ENCODE assay signal across 12 mouse cellular contexts in the genomic region with DNA sequence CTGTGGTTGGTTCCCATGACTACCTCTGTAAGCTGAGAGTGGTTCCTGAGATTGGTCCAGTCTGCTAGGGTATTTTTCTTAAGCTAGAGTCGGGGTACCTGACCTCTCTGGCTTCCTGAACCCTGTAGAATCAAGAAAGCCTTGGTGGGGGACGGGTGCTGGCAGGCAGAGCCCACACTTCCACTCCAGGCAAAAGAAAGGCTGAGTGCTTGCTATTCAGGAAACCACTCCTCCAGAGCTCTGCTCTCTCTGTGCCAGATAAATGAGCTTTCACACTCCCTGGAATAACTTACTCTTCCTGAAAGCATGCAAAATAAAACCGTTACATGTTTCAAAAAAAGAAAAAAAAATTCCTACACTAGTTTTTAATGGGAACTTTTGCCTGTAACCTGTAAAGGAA. TPM values are rescaled to one million over a fixed set of nuclear protein-coding genes. Genes with fewer than 3 reads are reported as not detected.
DNase-seq lines count a peak whose midpoint lies in the region; ATAC-seq and TF ChIP-seq lines count a peak whose summit lies in the region.
"Had no signal": no experiment of that assay in that cellular context is flagged by ENCODE, and none has a peak within 500 bp of the region (broad histone marks: within the 10 kb centered on the region; RNA-seq: fewer than 3 reads in every experiment).

No protein-coding gene starts in this region.

- peak overlapping the region; percentile 52 for H3K27ac ChIP-seq in gastrocnemius, adult 2 months
- H3K27ac ChIP-seq in left cerebral cortex, adult 2 months = peak overlapping the region; percentile 50
- no peak overlapping the region for H3K27ac ChIP-seq in stomach, embryonic 14.5 days (ENCODE audit: low read length)
- H3K27ac ChIP-seq in stomach, postnatal 0 days (replicated peaks) = no peak overlapping the region
- H3K27ac ChIP-seq: macrophage; stomach, embryonic 15.5 days had no signal

- no peaks in the 10 kb centered on the region for H3K4me1 ChIP-seq in stomach, embryonic 14.5 days (ENCODE audit: control insufficient read depth, insufficient read depth, low read length)
- no peaks in the 10 kb centered on the region for H3K4me1 ChIP-seq in stomach, postnatal 0 days (replicated peaks; ENCODE audit: control insufficient read depth, insufficient read depth)

- H3K36me3 ChIP-seq in stomach, embryonic 14.5 days (ENCODE audit: control insufficient read depth, insufficient read depth, low read length) = no peaks in the 10 kb centered on the region
- H3K36me3 ChIP-seq in stomach, postnatal 0 days (ENCODE audit: control insufficient read depth, insufficient read depth, low read length) = no peaks in the 10 kb centered on the region
- H3K36me3 ChIP-seq: stomach, embryonic 15.5 days had no signal

- ATAC-seq in stomach, embryonic 14.5 days (ENCODE audit: insufficient number of reproducible peaks, insufficient read depth, low FRiP score, low read depth) = peak; percentile 58; the same call in 1 of the 2 replicates
- no peak for ATAC-seq in stomach, postnatal 0 days (ENCODE audit: low FRiP score, low TSS enrichment)

- no peak for TF ChIP-seq CTCF in gastrocnemius, adult 2 months (IDR thresholded peaks at IDR 0.05)
- TF ChIP-seq CTCF in left cerebral cortex, adult 2 months (IDR thresholded peaks at IDR 0.05) = no peak
- TF ChIP-seq CTCF in stomach, postnatal 0 days (IDR thresholded peaks at IDR 0.05; ENCODE audit: low read depth) = no peak

- H3K9me3 ChIP-seq in stomach, embryonic 14.5 days (ENCODE audit: control insufficient read depth, low read depth, low read length) = no peaks in the 10 kb centered on the region
- H3K9me3 ChIP-seq in stomach, postnatal 0 days (ENCODE audit: control insufficient read depth, low read length) = no peaks in the 10 kb centered on the region
- H3K9me3 ChIP-seq: stomach, embryonic 15.5 days had no signal

- DNase-seq in gastrocnemius, adult 2 months = no peak
- no peak for DNase-seq in gastrocnemius, postnatal 14 days
- no peak for DNase-seq in left cerebral cortex, adult 2 months (ENCODE audit: extremely low spot score in 1 of 2, low spot score in 2 of 2)
- DNase-seq in left cerebral cortex, postnatal 10 days (ENCODE audit: extremely low spot score in 1 of 2, low spot score in 2 of 2) = no peak
- DNase-seq in stomach, postnatal 0 days (ENCODE audit: low spot score) = no peak
- DNase-seq in adrenal gland, adult 2 months = no peak
- DNase-seq in urinary bladder, adult 18-20 months (ENCODE audit: low spot score in 2 of 2) = no peak
- DNase-seq: adrenal gland, postnatal 36 days; B cell, adult 2 months had no signal

- no peaks in the 10 kb centered on the region for H3K27me3 ChIP-seq in stomach, embryonic 14.5 days (ENCODE audit: control insufficient read depth, insufficient read depth, low read length)
- H3K27me3 ChIP-seq in stomach, postnatal 0 days (ENCODE audit: control insufficient read depth, insufficient read depth, low read length) = no peaks in the 10 kb centered on the region
- H3K27me3 ChIP-seq: stomach, embryonic 15.5 days had no signal

- intact Hi-C loops in gastrocnemius, adult 2 months (cut with DNase I) = no loop called here
- intact Hi-C loops in gastrocnemius, postnatal 14 days (cut with DNase I; ENCODE audit: low total_unique reads) = no loop called here
- intact Hi-C loops in left cerebral cortex, adult 2 months (cut with DNase I) = no loop called here
- intact Hi-C loops in left cerebral cortex, postnatal 10 days (cut with DNase I) = no loop called here

- no peak overlapping the region for H3K9ac ChIP-seq in stomach, embryonic 14.5 days (replicated peaks; ENCODE audit: low read depth, low read length)
- no peak overlapping the region for H3K9ac ChIP-seq in stomach, postnatal 0 days (ENCODE audit: low read length)
- H3K9ac ChIP-seq: stomach, embryonic 15.5 days had no signal

- no peak overlapping the region for H3K4me2 ChIP-seq in stomach, embryonic 14.5 days (replicated peaks; ENCODE audit: low read depth, low read length)
- no peak overlapping the region for H3K4me2 ChIP-seq in stomach, postnatal 0 days (replicated peaks; ENCODE audit: low read depth)
- H3K4me2 ChIP-seq: stomach, embryonic 15.5 days had no signal

- WGBS in stomach, embryonic 14.5 days = 18% methylated on average over 3 of the region's 3 CpGs
- WGBS in stomach, postnatal 0 days = 14% methylated on average over 3 of the region's 3 CpGs

- no peak for TF ChIP-seq EP300 in stomach, postnatal 0 days (optimal IDR thresholded peaks at IDR 0.05)

- H3K4me3 ChIP-seq in gastrocnemius, adult 2 months = no peak overlapping the region
- H3K4me3 ChIP-seq in left cerebral cortex, adult 2 months = no peak overlapping the region
- no peak overlapping the region for H3K4me3 ChIP-seq in stomach, embryonic 14.5 days (ENCODE audit: low read depth, low read length)
- no peak overlapping the region for H3K4me3 ChIP-seq in stomach, postnatal 0 days (ENCODE audit: low read depth, low read length)
- H3K4me3 ChIP-seq: stomach, embryonic 15.5 days had no signal

RNA-seq across cellular contexts. Expression of a gene that starts 38.5 kb away (rescaled TPM):
- total RNA-seq in gastrocnemius, adult 2 months (2021) = 10 to 100 TPM; 13.9 to 14.8 TPM
- total RNA-seq in gastrocnemius, postnatal 14 days (2021) = 10 to 100 TPM; 14.8 to 15.9 TPM
- 100 to 1,000 TPM in 1 of 2 experiments, 10 to 100 TPM in 1; 97.3 to 104 TPM for total RNA-seq in left cerebral cortex, adult 2 months (2021)
- 10 to 100 TPM; 69.4 to 69.7 TPM for total RNA-seq in left cerebral cortex, postnatal 10 days (2021)
- polyA plus RNA-seq in stomach, embryonic 14.5 days (2014; fragmentation: Nextera tagmentation; extraction: Ambion mirVana) = 11.9 and 13.9 TPM in 2 replicates
- 3.1 and 3.3 TPM in 2 replicates for polyA plus RNA-seq in stomach, postnatal 0 days (2015; fragmentation: Nextera tagmentation; extraction: Ambion mirVana)
- 10 to 100 TPM; 14.5 to 15.5 TPM for total RNA-seq in adrenal gland, adult 2 months (2021)
- 4.3 and 4.7 TPM in 2 replicates for polyA plus RNA-seq in adrenal gland, adult 2 months (2012; rRNA removed)

RNA-seq across cellular contexts. Expression of a gene that starts 38.5 kb away (rescaled TPM):
- total RNA-seq in gastrocnemius, adult 2 months (2021) = 1 to 10 TPM; 8.5 to 8.6 TPM
- 10 to 100 TPM in 1 of 2 experiments, 1 to 10 TPM in 1; 9.7 to 10.8 TPM for total RNA-seq in gastrocnemius, postnatal 14 days (2021)
- total RNA-seq in left cerebral cortex, adult 2 months (2021) = 10 to 100 TPM; 18.7 to 19.6 TPM
- 10 to 100 TPM; 22.8 to 25.0 TPM for total RNA-seq in left cerebral cortex, postnatal 10 days (2021)
- 38.9 and 41.7 TPM in 2 replicates for polyA plus RNA-seq in stomach, embryonic 14.5 days (2014; fragmentation: Nextera tagmentation; extraction: Ambion mirVana)
- polyA plus RNA-seq in stomach, postnatal 0 days (2015; fragmentation: Nextera tagmentation; extraction: Ambion mirVana) = 21.3 and 21.7 TPM in 2 replicates
- total RNA-seq in adrenal gland, adult 2 months (2021) = 10 to 100 TPM; 14.2 to 16.3 TPM
- 2.0 and 2.1 TPM in 2 replicates for polyA plus RNA-seq in adrenal gland, adult 2 months (2012; rRNA removed)

Comparison
In these comparisons a context has a peak if more than half of its experiments do, and no peak if none do; other contexts are left out.
1. H3K27ac ChIP-seq: peak in gastrocnemius, adult 2 months (single experiment) and left cerebral cortex, adult 2 months (single experiment); none in stomach, embryonic 14.5 days (single experiment) and stomach, postnatal 0 days (single experiment).
2. RNA of a gene that starts 38.5 kb away (total RNA-seq): 97.3 to 104 TPM in left cerebral cortex, adult 2 months and 69.4 to 69.7 TPM in left cerebral cortex, postnatal 10 days; 14.8 to 15.9 TPM in gastrocnemius, postnatal 14 days, 14.5 to 15.5 TPM in adrenal gland, adult 2 months and 13.9 to 14.8 TPM in gastrocnemius, adult 2 months; every median in the first group is over 4 times any median in the second.